Mouse (Mus musculus) gastrocnemius, adult 18-20 months (tissue): ENCODE measurements at regions not wholly inside any gene's neighbourhood (a gene's known extent, or its start where the extent isn't known, plus 50 kb on each side); places are given as distances from the start of the nearest gene placed in this dataset.
A peak's percentile ranks its signal among the peaks of the same experiment; 100 is the strongest.
"Not testable (repeated sequence)": the region's sequence is repeated elsewhere in the genome, so short reads cannot be mapped to it uniquely, and the experiment has no call there.

Experiments
- DNase-seq: peaks from one replicate; pipeline ENCODE4 v3.0.0; 2021; ENCODE audit warnings: low spot score

DNA sequence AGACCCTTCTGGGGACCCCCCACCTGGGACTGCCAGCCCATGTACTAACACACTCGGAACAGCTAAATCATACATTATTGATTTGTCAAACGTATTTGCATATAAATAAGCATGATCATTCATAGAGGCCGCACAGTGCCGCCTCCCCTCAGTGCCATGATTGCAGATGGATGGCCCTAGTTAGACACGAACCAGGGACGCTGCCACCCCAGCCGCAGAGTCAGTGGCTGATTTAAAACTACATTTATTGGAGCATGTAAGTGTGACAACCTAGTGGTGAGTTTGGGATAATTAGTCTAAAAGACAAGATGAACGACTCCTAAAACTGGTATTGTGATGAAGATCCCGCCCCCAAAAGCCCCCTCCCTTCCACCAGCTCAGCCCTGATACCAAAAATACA is 138.3 kb upstream of the Top1 start:
- DNase-seq = no peak

DNA sequence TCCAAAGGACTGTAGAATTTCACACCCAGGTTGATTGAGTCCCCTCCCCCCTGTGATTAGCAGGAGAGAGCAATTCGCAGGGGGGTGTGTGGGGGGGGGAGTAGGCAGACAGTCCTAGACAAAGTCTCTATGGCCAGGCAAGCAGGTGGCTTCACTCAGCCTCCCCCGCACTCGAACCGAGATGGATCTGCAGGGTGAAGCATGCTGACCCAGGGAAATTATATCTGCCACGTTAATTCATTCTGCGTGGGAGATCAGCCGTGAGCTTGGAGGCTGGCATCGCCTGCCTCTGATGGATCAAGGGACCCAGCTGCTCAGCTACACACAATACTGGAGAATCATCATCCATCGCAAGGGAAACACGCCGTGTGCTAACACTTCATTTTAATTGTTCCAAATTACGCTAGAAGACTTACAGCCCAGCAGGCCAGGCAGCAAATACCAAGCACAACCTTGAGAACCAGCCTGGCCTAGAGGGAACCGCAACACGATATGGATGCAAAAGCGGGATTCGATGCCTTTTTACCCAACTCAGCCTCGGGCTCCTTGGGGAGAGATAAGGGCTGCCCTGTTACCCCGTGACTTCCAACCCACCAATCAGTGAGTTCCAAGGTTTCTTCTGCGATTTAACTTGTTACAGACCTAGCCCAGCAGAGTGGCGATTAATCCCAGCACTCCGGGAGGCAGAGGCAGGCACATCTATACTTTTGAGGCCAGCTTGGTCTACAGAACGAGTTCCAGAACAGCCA is 137.7 kb upstream of the Top1 start:
- no peak for DNase-seq

DNA sequence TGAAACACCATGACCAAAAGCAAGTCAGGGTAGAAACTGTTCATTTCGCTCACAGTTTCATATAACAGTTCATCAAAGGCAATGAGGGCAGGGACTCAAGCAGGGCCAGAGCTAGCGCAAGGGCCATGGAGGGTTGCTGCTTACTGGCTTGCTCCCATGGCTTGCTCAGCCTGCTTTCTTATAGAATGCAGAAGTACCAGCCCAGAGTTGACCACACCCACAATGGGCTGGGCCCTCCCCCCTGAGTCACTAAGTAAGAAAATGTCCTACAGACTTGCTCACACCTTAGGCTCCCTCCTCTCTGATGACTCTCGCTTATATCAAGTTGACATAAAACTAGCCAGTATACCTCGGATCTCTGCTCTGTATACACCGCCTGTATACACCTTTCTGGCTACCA is 135.5 kb upstream of the Top1 start:
- DNase-seq = no peak

DNA sequence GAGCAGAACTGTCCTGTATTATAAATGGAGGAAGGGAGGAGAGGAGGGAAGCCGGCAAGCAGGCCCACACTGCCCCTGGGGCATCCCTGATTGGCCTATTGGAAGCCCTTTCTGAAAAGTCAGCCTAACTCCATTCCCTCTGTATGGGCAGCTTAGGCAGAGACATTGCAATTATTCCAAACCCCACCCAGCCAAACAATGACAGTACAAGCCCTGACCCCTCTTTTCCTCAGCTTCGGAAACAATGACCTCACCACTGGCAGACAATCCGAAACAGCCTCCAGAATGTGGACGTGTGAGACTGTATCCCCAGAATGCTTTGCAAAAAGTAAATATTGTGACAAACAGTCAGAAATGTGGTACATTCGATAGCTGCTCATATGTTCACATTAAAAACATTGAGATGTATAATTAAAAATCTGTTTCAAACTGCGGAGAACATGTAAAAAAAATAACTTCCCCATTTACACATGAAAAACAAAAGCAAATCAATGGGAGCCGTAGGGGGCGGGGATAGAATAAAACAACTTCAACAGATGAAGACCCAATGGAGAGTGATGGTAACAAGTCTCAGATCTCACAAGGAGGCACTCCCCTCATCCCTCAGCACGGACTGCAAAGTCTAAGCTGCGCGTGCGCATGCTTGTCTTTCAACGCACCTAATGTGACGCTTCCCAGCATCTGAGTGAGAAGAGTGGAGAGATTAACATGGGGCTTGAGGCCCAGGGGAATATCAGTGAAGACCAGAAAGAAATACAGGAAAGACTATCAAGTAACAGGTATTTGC is 134.9 kb upstream of the Top1 start:
- peak; percentile 26 for DNase-seq

DNA sequence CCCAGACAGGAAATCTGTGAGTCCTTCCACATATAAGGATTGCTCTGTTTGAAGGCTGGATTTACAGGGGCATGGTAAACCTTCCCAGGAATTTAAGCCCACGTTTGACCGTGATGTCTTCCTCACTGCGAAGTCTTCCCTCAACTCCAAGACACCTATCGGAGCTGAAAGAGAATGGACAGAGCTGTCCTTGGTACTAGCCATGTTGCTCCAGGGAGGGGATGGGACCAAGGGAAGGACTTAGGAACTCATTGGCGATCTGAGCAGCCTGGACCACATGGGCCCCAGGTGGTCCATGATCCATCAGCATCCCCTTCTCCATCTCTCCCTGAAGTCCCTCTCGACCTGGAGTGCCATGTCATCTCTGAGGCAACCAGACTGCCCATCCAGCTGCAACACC is 130.1 kb upstream of the Top1 start:
- no peak for DNase-seq

DNA sequence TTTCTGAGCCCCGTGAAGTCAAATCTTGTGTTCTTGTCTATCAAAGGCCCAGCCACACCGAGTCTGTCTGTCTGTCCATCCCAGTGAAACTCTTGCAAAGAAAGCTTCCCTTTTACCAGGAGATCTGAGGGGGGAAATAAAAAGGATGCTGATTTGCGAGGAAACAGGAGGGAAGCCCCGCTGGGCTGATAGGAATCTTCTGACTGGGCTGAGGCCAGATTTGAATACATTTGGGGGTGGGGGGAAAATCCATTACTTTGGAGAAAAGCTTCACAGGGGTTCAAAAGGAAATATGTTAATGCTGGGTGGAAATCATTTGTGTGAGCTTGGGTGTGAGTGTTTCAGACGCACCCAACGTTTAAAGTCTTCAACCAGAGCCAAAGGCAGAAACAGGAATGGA is 129.2 kb upstream of the Top1 start:
- DNase-seq = no peak

DNA sequence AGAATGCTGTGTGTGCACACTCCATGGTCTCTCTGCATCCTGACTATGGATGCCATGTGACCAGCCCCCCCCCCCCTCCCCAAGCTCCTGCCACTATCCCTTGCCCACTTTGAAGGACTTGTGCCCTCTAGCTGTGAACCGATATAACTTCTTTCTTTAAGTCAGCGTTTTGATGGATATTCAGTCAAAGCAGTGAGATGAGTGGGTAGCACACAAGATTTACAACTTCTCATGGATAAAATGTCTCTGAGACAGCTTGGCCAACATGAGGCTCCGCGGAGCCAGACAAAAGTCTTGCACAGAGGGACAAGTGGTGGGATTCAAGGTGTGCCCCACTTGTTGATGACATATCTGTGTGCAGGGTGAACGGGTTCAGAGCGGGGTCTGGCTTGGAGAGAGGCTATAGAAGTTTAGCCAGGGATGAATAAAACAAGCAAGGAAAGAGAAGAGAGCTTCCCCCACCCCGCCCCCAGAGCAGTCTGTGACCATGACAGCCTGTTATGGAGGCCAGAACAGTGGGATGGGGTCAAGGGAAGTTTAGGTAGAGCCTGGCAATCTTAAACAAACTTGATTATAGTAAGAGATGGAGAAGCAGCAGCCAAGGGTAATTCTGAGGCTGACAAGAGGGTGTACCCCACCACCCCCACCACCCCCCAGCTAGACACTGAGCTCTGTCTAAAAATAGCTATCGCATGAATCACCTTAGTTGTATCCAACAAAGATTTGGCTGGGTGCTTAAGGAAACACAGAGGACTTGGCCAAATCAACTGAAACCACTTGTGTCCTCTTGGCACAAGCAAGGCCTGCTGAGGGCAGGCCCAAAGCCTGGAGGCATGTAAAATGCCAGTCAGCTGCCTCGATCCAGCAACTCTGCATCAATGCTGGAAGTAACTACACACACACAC is 120.1 kb upstream of the Top1 start:
- peak; percentile 19 for DNase-seq

DNA sequence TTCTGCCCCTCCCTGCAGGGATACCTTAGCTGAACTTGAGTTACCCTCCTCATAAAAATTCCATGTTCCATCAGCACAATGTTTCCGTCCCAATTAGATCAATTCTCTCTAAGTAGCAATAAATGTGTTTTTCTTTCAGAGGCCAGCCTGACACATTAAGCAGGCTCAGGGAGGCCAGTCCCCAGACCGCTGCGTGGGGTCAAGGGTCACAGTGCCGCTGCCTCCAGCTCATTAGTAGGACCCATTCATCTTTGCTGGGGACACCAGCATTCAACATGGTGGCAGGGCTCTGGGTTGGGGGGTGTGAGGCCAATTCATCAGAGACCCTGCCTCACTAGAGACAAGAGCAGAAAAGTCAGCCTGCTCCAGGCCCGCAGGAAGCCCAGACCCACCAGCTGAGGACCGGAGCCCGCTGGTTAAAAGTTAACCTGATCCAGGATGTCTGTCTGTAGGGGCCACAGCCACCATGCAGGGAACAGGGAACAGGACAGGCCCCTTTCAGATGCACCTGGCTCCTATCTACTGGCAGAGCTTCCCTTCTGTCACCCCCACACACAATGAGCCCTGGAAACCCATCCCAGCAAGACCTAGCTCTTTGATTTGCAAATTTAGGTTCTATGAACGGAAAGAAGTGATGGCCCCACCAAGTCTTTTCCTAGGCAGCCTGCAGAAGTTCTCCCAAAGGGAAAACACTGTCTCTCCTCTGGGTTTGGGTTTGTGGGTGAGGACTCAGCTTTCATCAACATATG is 119.1 kb upstream of the Top1 start:
- no peak for DNase-seq

DNA sequence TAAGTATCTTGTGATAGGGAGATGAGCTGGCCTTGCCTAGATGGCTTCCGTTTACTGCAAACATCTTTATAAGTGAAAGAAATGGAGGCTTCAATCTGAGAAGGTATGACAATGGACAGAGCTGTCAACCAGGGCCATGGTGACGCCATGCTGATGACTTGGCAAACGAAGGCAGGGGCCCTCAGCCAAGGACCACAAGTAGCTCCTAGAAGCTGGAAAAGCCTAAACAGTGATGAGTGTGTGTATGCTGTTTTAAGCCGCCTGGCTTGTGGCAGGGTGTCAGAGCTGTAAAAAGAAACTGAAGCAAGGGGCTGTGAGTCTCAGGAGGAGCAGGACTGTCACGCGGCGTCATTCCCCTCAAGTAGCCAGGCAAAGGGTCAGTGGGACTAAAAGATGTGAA is 116.4 kb upstream of the Top1 start:
- no peak for DNase-seq

DNA sequence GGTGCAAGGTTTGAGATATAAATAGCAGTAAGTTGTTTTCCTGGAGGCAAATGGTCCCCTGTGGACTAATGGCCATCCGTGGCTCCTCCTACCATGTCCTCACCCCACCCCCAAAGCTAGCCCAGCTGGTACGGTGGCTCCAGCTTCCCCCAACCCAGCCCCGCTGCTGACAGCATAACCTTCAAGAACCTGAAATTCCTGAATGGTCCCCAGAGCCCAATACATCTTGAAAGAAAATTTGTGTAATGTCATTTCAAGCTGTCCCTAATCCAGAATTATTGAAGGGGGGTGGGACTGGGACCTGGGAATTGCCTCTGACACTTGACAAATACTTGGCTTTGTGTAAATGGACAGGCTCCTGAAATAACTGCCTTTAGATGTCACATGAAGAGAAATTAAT is 115.3 kb upstream of the Top1 start:
- DNase-seq = peak; percentile 10

DNA sequence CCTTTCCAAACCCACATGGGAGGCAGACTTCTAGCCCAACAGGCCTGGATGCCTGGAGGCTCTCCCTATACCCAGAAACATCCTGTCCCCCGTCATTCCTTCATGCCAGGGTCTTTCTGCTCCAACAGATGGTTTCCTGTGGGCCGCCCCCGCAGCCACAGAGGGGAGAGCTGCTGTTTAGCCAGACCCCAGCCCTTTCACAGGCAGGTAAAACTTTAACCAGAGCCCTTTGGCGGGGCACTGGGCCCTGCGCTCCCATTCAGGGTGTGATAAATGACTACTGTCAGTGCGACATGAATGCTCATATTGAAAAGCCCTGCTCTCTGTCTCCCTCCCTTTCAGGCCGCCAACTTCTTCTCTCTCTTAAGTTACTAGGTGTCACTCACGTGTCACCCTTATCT is 108.4 kb upstream of the Top1 start:
- no peak for DNase-seq

DNA sequence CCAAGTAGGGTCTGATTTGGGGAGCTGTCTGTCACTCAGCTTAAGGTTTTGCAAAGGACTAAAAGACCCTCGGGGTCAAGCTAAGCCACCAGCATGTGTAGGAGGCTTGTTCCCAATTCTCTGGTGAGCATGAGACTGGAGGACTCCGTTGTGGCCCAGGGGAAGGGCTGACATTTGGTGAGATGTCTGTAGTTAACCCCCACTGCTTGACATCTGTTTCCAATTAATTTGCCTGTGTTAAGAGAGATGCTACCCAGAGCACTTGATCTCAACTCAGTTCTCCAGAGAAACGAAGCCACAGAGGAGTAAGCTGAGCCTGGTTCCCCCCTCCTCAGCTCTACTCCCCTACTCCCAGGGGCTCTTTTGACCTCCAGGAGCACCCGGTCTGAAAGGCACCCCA is 100.2 kb upstream of the Top1 start:
- no peak for DNase-seq

DNA sequence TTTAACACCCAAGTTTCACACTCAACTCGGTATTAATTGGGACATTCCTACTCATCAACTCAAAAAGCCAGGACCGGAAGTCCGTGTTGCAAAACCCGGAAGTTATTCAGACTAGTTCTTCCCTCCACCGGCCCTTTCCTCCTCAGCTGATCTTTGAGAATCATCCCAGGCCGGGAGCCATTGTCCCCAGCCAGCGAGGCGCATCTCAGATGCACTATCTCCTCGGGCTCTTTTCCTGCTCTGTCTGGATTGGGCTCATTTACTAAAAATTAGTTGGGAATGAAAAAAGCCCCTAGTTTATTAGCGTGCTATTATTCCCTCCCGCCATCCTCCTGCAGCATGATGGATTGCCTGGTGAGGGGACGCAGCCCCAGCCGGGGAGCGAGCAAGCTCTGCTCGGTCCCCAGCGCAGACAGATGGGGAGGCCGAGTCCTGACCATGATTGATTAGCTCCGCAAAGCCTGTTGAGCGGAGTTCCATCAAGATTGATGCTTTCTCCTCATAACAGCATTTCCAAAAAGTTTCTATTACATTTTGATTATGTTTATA is 93.5 kb upstream of the Top1 start:
- DNase-seq = no peak

DNA sequence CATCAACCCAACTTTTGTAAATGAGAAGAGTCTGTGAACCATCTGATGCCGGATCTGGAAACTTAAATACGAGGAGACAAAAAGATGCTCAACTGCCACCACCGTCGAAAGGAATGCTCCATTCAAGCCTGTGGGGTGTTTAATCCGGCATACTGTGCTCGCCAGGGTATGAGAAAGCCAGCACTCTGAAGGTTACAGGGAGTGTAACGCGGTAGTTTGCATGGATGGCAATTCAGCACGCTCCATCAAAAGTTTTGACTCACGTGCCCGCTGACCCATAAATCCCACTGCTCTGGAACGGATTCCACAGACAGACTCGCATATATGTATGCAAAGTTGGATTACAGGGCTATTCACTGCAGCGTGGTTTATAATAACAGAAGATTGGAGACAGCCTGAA is 84.0 kb upstream of the Top1 start:
- DNase-seq = no peak

DNA sequence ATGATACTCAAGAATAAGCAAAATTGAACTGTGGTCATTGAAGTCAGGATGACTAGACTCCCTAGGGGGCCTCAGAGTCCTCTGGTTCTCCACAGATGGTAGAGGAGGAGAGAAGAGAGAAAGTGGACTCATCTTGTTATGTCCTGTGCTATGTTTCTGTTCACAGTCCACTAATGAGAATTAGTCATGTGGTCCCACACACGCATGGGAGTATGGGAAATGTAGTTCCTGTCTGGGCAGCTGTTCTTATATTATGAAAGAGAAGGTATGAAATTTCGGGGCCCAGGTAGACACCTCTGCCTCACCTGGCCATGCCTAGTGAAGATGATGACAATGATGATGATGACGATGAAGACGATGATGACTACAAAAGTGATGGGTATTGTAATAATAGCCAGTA is 77.9 kb upstream of the Top1 start:
- no peak for DNase-seq

DNA sequence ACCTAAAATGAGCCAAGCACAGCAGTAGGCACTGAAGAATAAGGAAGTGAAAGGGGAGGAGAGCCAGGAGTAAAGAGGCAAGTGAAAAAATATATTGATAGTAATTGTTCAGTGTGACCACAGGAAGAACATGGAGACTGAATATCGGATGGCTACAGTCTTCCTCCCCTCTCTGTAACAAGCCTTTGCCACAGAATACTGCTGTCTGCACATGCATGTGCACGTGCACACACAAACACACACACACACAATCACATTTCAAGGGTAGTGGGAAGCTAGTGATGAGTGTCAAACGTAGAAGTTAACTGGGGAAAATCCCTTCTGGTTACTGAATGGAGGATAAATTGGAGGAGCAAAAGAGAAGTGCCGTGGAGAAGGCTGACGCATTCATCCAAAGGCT is 76.2 kb upstream of the Top1 start:
- DNase-seq = no peak

DNA sequence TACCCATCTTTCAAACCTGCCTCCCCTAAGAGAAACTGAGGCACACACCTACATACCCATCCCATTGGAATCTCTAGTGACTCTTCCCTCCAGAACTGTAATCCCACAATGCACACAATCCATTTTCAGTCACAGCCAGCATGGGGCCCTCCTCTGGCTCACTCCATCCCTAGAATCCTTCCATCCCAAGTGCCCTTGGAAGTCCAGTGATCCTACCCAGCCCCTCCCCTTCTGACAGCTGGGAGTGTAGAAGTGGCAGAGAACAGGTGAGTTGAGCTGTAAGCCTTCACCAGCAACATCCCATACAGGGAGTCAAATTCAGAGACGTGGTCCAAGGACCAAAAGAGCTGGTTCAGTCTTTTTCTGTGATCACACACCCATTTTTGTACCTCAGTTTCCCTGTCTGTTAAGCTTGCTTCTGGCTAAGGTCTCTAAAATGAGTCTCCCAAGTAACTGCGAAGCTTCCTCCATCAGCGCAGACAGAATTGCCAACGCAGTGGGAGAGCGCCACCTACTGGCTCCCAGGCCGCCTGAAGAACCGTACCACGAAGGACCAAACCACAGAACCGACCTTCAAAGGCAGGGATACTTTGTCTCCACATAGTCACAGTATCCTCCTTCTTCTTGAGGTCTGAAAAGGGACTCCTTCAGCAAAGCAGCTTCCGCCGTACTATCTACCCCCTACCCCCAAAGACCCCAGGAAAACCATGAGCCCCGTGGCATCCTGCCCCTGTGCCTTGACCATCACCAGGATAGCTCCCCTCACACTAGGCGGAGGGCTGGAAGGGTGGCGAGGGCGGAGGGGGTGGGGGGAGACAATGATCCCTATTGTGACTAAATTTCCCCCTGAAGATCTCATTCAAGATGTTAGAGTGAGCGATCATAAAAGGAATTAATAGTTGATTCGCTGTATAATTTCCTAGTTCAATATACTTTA is 67.0 kb upstream of the Top1 start:
- peak; percentile 78 for DNase-seq

DNA sequence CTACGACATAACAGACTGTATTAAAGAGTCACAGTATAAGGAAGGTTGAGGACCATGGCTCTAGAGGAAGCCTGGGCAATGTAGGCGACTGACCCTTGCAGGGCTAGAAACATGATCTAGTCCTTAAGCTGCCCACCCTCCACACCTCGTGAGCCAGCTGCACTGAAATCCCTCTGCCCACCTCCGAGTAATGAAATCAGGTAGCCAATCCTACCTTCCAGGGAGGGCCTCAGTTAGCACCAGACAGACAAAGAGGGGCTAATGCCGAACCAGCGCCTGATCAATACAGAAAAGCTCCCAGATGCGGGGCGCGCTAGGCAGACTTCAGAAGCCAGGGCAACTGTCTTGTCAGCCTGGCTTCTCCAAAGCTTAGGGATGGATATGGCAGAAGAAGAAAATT is 65.4 kb upstream of the Top1 start:
- no peak for DNase-seq

DNA sequence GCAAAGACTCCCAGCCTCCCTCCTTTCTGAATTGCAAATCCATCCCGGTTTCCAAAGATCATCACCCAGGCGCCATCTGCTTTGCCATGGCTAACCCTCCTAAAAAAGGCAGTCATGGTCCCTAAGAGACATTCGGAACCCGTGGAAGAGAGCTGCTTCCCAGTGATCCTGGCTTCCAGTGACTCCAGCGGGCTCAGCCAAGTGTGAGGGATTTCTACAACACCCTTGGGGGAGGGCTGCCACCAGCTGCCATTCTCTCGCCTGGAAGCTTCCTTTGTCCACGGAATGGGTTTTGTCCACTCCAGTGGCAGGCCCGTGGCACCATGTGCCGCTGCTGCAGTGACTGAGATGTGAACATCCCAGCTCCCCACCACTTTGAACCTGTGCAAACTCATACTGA is 64.7 kb upstream of the Top1 start:
- no peak for DNase-seq

DNA sequence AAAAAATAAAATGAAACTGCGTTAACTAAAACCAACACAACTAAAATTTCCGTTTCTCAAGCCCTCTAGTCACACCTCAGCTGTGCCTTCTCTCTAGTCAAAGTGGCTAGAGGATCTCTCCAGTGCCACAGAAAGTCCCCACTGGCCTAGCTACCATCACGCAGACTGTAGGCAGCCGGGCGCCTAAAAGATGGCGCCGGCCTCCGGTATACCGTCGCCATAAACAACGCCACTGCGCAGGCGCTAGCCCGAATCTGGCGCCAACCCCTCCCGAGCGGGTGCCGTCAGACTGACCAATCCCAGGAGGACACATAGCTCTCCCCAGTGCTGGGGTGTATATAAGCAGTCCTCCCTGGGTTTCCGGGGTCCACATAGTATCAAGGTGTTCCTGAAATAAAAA is 62.7 kb upstream of the Top1 start:
- DNase-seq = not testable (repeated sequence)
